Mouse (Mus musculus) liver, embryonic 14.5 days (tissue): ENCODE measurements around the gene Six1.

Experiments
- CTCF ChIP-seq: IDR thresholded peaks from 2 replicates; pipeline ENCODE4 v1.5.1; 2016; ENCODE audit warnings: antibody characterized with exemption, low read depth, control low read depth
- EP300 ChIP-seq: IDR thresholded peaks from 2 replicates; pipeline ENCODE4 v1.6.1; 2016; ENCODE audit warnings: antibody characterized with exemption, low read depth

GRCm38 (mm10) chr12:73088500-73088899 lies 34.8 kb upstream of the Six1 start:
- no peak for TF ChIP-seq CTCF
- no peak for TF ChIP-seq EP300
